Mouse (Mus musculus) ovary, adult 10 weeks (tissue): Measurements from ENCODE around the gene Dact3. TPM values are rescaled to one million over a fixed set of nuclear protein-coding genes. Genes with fewer than 3 reads are reported as not detected.

Experiments used
- polyA plus RNA-seq: library from polyadenylated mRNA; stranded (reverse); fragments of 350-450 nt; fragmentation: Illumina TruSeq; extraction: RNeasy Lipid Tissue Mini Kit (QIAGEN cat#74804); gene quantifications from one replicate; pipeline ENCODE4 v1.2.3, GENCODE M21; 2014

The Dact3 gene
- 3.2 TPM for polyA plus RNA-seq

GRCm38 (mm10) chr7:16875310-16875325 lies at the start of gene Dact3:
Gene Dact3, plus strand, starts transcription at chr7:16875317.

GRCm38 (mm10) chr7:16842645-16843063 lies 32.5 kb upstream of the Dact3 start, which contains the start of gene Prkd2:
Gene Prkd2, plus strand, starts transcription at chr7:16842902.

GRCm38 (mm10) chr7:16891641-16892351 lies 16.7 kb downstream of the Dact3 start, which contains the start of gene Gng8:
Gene Gng8, plus strand, starts transcription at chr7:16891786.

GRCm38 (mm10) chr7:16906281-16906680 lies 31.2 kb downstream of the Dact3 start, which contains the start of gene Ptgir:
Gene Ptgir, plus strand, starts transcription at chr7:16906490.

GRCm38 (mm10) chr7:16924037-16924834 lies 49.1 kb downstream of the Dact3 start, which contains the start of gene Calm3:
Gene Calm3, minus strand, starts transcription at chr7:16924114.

Other genes starting within 250 kb of the Dact3 start
- not detected for gene Ceacam15, start 199.6 kb upstream of the Dact3 start, polyA plus RNA-seq
- gene Ceacam9, start 153.4 kb upstream of the Dact3 start, polyA plus RNA-seq, result not detected
- gene Ap2s1, start 136.9 kb upstream of the Dact3 start, polyA plus RNA-seq, result 64.2 TPM
- gene Slc1a5, start 94.0 kb upstream of the Dact3 start, polyA plus RNA-seq, result 7.4 TPM
- gene Strn4, start 59.4 kb upstream of the Dact3 start, polyA plus RNA-seq, result 27.4 TPM
- gene Fkrp, start 58.6 kb upstream of the Dact3 start, polyA plus RNA-seq, result 7.8 TPM
- 0.46 TPM for gene Prkd2, start 32.4 kb upstream of the Dact3 start, polyA plus RNA-seq
- 0.57 TPM for gene Gng8, start 16.5 kb downstream of the Dact3 start, polyA plus RNA-seq
- gene Ptgir, start 31.2 kb downstream of the Dact3 start, polyA plus RNA-seq, result 1.7 TPM
- gene Calm3, start 48.8 kb downstream of the Dact3 start, polyA plus RNA-seq, result 30.5 TPM
- 4.2 TPM for gene Pnmal2, start 69.4 kb downstream of the Dact3 start, polyA plus RNA-seq
- gene Pnmal1, start 84.4 kb downstream of the Dact3 start, polyA plus RNA-seq, result 1.6 TPM
- gene Gm42372, start 107.8 kb downstream of the Dact3 start, polyA plus RNA-seq, result not detected
- 8.7 TPM for gene Ccdc8, start 117.4 kb downstream of the Dact3 start, polyA plus RNA-seq
- gene Ppp5c, start 152.6 kb downstream of the Dact3 start, polyA plus RNA-seq, result 7.8 TPM
- 1.7 TPM for gene Hif3a, start 187.1 kb downstream of the Dact3 start, polyA plus RNA-seq
- not detected for gene Psg16, start 198.7 kb downstream of the Dact3 start, polyA plus RNA-seq